Mouse (Mus musculus): ENCODE results near the gene Snx12.
"Not testable (repeated sequence)": the region's sequence is repeated elsewhere in the genome, so short reads cannot be mapped to it uniquely, and the experiment has no call there.

Snx12 gene

DNA sequence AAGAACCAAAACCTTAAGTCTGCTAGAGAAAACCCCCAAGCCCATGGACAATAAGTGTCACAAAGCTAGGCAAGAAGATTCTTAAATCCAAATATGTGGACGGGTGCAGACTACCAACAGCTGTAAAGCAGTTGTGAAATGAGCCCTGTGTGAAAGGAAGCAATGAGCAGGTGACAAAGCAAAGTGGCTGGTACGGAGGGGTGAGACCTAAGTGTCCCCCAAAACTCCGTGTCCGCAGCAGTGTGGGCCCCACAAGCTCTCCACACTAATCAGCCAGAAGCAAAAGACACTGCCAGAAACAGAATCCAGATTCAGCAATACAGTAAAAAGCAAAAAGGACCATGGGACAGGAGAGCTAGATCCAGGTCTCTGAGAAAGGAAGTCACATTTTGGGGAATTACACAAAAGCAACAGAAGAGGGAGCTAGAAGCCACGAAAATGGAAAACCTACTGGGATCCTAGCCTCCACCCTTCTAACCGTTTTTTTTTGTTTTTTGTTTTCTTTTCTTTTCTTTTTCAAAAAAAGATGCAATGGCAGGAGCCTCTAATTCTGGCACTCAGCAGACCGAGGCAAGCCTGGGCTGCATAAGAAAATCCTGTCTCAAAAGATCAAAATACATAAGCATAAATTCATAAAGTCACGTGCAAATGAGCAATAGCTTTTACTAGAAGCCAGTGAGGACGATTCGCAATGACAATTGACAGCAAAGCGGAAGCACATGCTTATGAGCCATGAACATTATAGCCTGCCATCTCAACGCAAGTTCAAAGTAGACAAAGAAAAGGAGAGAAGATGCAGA is 90.2 kb downstream of the Snx12 start:
- DNase-seq (ENCODE audit: low spot score in 2 of 2): peak; percentile 8 to 22

DNA sequence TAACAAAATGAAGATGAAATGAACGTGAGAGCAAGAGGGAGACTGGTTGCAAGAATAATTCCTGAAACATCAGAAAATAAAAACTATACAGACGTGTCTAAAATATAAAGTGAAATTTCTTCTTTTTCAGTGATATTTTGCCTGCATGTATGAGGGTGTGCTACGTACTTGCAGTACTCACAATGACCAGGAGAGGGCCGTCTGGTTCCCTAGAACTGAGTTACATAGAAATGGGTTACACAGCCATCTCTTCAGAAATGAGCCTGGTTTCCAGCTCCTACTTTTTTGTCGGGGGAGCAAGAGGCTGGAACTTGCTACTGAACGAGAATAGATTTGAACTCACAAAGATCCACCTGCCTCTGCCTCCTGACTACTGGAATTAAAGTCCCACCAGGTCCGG is 91.4 kb downstream of the Snx12 start:
- peak; percentile 76 to 79 for DNase-seq (ENCODE audit: low spot score in 2 of 2)

DNA sequence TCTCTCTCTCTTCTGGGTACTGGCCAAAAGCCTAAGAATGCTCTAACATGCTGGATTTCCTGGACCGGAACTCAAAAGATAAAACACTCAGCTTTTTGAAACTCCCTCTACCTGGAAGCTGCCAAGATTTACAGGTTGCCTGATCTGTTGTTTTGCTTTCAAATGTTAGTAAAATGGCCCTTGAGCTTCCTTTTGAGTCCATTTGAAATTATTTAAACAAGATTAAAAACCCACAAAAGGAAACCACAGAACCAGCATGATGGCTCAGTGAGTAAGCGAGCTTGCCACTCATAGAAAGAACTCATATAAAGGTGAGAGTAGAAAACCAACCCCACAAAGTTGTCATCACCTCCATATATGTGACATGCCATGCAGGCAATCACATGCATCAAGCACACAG is 93.8 kb downstream of the Snx12 start:
- DNase-seq (ENCODE audit: low spot score in 2 of 2): no peak

- DNase-seq (ENCODE audit: low spot score in 2 of 2): no peak
Observed at GRCm38 (mm10) chrX:101126977-101127376, 95.4 kb downstream of the Snx12 start.

DNA sequence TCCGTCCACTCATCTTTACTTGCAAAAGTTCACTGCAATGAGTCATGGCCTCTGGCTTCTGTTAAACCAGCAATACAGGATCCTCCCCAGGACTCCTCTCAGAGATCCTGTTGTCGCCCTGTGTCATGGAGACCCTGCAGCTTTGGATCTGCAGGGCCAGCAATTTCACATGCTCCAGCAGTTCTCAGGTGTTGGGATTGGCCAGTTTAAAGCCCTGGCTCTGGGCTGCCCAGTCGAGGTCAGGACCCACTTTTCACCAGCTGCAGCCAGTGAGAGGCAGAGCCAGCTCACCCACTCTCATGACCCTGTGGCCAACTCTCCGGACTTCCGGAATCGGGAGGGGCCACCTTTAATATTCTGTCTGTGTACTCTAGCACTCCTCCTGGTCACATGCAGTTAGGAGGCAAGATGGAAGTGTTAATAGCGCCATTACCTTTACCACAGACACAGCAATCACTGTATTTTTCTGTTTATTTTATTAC is 95.8 kb downstream of the Snx12 start:
- DNase-seq (ENCODE audit: low spot score in 2 of 2): no peak

DNA sequence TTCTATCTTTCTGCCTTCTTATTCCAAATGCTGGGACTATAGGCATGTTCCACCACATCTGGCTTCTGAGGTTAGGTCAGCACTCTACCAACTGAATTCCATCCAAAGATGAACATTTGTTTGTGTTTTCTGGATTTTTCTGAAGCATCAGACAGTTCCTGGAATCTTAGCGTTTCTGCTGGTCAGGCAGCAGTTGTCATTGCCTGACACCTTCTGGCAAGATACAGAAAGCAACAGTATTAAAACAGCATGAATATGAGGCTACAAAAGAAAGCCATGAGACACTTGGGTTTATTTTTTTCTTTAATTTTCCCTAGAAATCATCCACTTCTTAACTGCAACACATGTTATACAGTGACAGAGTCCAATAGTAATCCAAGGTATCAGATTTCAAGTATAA is 101.8 kb downstream of the Snx12 start:
- no peak for DNase-seq (ENCODE audit: low spot score in 2 of 2)

DNA sequence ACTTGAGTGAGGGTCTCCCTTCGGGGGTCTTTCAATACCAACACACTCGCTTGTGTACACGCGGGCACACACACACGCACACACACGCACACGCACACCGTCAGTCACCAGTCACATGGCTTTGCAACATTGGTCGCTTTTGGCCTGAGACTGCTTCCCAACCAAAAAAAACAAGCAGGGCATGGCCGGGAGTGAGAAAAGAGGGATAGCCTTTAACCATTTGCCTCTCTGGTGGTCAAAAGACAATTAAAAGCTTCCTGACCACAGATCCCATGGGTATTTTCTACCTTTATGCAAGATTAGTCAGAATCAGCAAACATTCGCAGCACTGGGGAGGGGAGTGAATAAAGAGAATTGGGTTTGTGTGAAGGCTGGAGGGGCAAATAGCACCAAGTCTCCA is 136.4 kb downstream of the Snx12 start, which contains the start of gene Slc7a3:
Slc7a3 (minus strand) TSS at position 101 of the 400 bp plus-strand sequence.
- DNase-seq (ENCODE audit: low spot score in 2 of 2): no peak

- DNase-seq (ENCODE audit: low spot score in 2 of 2): not testable (repeated sequence)
Observed at GRCm38 (mm10) chrX:101085211-101085610, 137.2 kb downstream of the Snx12 start.

- DNase-seq (ENCODE audit: low spot score in 2 of 2): no peak
Observed at GRCm38 (mm10) chrX:101084192-101084591, 138.2 kb downstream of the Snx12 start.

DNA sequence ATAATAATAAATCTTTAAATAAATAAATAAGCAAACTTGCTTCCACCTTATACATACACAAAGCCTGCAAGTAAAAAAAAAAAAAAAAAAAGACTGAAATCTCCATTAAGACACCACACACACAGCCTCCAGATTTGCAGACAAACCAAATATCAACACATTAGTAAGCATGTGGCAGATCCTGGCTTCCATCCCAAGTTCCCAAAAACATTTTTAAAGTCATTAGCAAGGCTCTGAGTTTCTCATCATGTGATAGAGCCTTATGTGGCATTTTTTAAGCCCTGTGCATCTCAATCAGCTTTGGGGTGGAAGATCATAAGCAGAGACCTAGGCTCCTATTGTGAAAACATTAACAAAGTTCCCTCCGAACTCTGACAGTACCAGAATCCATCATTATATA is 157.1 kb downstream of the Snx12 start:
- DNase-seq (ENCODE audit: low spot score in 2 of 2): no peak

DNA sequence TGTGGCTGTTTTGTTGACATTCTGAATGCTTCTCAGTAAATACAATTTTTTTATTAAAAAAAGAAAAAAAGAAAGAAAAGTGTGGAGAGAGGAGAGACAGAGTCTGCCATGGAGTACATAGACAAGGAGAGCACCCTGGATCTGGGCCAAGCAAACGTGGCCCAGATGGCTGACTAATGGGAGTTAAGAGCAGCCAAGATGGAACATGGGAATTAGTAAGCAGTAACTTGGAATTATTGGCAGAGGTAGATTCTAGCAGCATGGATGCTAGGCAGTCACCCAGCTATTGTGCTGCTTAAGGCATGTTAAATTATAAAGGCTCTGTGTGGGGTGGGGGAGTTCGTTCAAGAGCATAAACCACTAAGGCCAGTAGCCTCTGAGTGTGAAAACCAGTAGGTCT is 158.9 kb downstream of the Snx12 start:
- DNase-seq (ENCODE audit: low spot score in 2 of 2): no peak

DNA sequence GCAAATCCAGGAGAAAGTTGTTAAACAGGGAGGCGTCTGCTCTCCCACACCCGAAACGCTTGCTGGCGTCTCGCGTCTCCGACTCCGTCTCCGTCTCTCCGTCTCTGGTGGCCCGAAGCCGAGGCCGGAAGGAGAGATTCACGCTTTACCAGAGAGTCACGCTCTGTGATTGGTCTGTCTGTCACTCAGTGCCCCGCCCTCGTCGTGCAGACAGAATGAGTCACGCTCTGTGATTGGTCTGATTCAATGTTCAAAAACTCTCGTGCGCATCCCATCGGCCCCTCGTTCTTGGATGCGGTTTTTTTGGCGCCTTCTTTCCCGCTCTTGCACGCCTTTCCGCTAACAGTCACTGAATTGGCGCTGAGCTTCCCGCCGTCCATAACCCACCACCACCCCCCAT is 162.8 kb downstream of the Snx12 start, which contains the start of gene Tex11:
Tex11 (minus strand) TSS at position 127 of the 400 bp plus-strand sequence.
- no peak for DNase-seq (ENCODE audit: low spot score in 2 of 2)

All from right cerebral cortex, adult 2 months (tissue).